Mouse (Mus musculus) stomach, postnatal 0 days (tissue): Measurements from ENCODE around the gene Tshz2. TPM values are rescaled to one million over a fixed set of nuclear protein-coding genes. Genes with fewer than 3 reads are reported as not detected.
A peak's percentile ranks its signal among the peaks of the same experiment; 100 is the strongest.

Experiments used
- ATAC-seq: fragments of 200-750 bp; cut with Nextera tagmentation; 2 replicates; pipeline ENCODE4 v1.8.0; 2017; ENCODE audit not compliant: low FRiP score, low TSS enrichment
- DNase-seq: peaks from one replicate; pipeline ENCODE4 v3.0.0-alpha.2; 2016; ENCODE audit warnings: low spot score
- H3K27ac ChIP-seq: fragments of 300-500 bp; sonication (generic); replicated peaks from 2 replicates; pipeline ENCODE4 v1.5.1; 2014; ENCODE audit warnings: mild to moderate bottlenecking, control low read depth
- H3K27me3 ChIP-seq: fragments of 300-500 bp; sonication (generic); 2 replicates; pipeline ENCODE4 v1.6.1; 2014; ENCODE audit warnings: low read length; ENCODE audit not compliant: control insufficient read depth, insufficient read depth
- H3K36me3 ChIP-seq: fragments of 300-500 bp; sonication (generic); 2 replicates; pipeline ENCODE4 v1.6.1; 2014; ENCODE audit warnings: low read length, mixed read lengths; ENCODE audit not compliant: control insufficient read depth, insufficient read depth
- H3K4me1 ChIP-seq: fragments of 300-500 bp; sonication (generic); replicated peaks from 2 replicates; pipeline ENCODE4 v1.6.1; 2014; ENCODE audit warnings: antibody characterized with exemption; ENCODE audit not compliant: control insufficient read depth, insufficient read depth
- H3K4me2 ChIP-seq: fragments of 300-500 bp; sonication (generic); replicated peaks from 2 replicates; pipeline ENCODE4 v1.6.1; 2014; ENCODE audit warnings: low read depth, mild to moderate bottlenecking, control low read depth, moderate library complexity
- H3K4me3 ChIP-seq: fragments of 300-500 bp; sonication (generic); 2 replicates; pipeline ENCODE4 v1.5.1; 2014; ENCODE audit warnings: low read depth, low read length, control low read depth
- H3K9ac ChIP-seq: fragments of 300-500 bp; sonication (generic); 2 replicates; pipeline ENCODE4 v1.6.1; 2014; ENCODE audit warnings: mild to moderate bottlenecking, low read length, control low read depth, mixed read lengths
- H3K9me3 ChIP-seq: fragments of 300-500 bp; sonication (generic); 2 replicates; pipeline ENCODE4 v1.6.1; 2016; ENCODE audit warnings: low read length; ENCODE audit not compliant: control insufficient read depth
- CTCF ChIP-seq: IDR thresholded peaks from 2 replicates; pipeline ENCODE4 v1.5.1; 2016; ENCODE audit warnings: antibody characterized with exemption, low read depth, mild to moderate bottlenecking, moderate library complexity
- EP300 ChIP-seq: optimal IDR thresholded peaks from 2 replicates; pipeline ENCODE3; 2016; ENCODE audit warnings: antibody characterized with exemption
- WGBS: fragments of 180-500 bp; shearing (Covaris S2); extraction: QIAGEN DNeasy Blood & Tissue Kit; methylation state at CpG from one replicate; pipeline ENCODE4 v1.1.7; 2014; 5-methylcytosine and 5-hydroxymethylcytosine counted together
- polyA plus RNA-seq: library from polyadenylated mRNA; unstranded; fragments of >200 nt; fragmentation: Nextera tagmentation; extraction: Ambion mirVana; gene quantifications from 2 replicates; pipeline ENCODE4 v1.2.1, GENCODE M21; 2015

The Tshz2 gene
- polyA plus RNA-seq, 1 experiment from 2014 or later: 6.7 TPM

DNA sequence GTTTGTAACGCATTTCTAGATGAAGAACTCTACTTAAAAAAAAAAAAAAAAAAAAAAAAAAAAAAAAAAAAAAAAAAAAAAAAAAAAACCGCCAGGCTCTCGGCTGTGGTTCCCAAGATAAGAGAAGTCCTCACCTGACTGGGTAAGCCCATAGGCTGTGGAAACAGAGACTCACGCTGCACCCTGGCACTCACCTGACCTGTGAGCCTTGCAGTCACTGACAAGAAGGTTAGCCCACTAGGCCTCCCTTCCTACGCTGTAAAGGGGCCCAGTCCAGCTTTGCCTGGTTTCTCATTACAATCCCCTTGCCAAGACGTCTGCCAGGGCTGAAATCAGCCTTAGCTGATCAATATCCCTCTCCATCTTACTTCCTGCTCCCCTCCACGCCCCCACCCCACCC lies 46.5 kb downstream of the Tshz2 start:
- Histone ChIP-seq H3K27me3 (no peaks in the 10 kb centered on the region), H3K4me3 (no peak overlapping the region), H3K36me3 (no peaks in the 10 kb centered on the region), H3K9me3 (no peaks in the 10 kb centered on the region), H3K27ac (no peak overlapping the region), H3K9ac (no peak overlapping the region), H3K4me2 (no peak overlapping the region), H3K4me1 (no peaks in the 10 kb centered on the region)
- DNase-seq (peak; percentile 28), ATAC-seq (peak; percentile 64; the same call in 1 of the 2 replicates)
- 62% methylated on average over 7 of the region's 7 CpGs for WGBS
- TF ChIP-seq EP300 (no peak), CTCF (no peak)

GRCm38 (mm10) chr2:169679951-169680350 lies 47.1 kb downstream of the Tshz2 start:
- no peak overlapping the region for H3K4me3 ChIP-seq
- no peak overlapping the region for H3K4me2 ChIP-seq
- ATAC-seq: no peak
- no peak overlapping the region for H3K9ac ChIP-seq
- no peak overlapping the region for H3K27ac ChIP-seq
- H3K27me3 ChIP-seq: no peaks in the 10 kb centered on the region
- no peaks in the 10 kb centered on the region for H3K36me3 ChIP-seq
- DNase-seq: no peak
- H3K9me3 ChIP-seq: no peaks in the 10 kb centered on the region
- no peaks in the 10 kb centered on the region for H3K4me1 ChIP-seq
- no peak for TF ChIP-seq CTCF
- TF ChIP-seq EP300: no peak
- 76% methylated on average over 5 of the region's 5 CpGs for WGBS

DNA sequence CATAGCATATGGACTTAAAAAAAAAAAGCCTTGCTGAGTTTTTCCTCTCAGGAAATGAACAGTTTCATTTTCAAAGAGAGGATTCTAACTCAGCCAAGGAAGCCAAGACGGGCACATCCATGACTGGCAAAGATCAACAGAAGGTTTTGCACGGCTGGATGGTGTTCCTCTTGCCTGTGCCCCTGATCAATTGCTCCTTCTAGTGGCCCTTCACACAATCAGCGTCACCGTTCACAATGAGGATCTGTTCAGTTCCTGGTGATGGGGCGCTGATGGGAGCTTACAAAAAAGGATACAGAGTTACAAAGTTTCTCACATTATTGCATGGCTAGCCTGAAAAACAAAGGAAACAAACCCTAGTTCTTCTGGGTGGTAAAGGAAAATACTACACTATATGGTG lies 52.4 kb downstream of the Tshz2 start:
- no peaks in the 10 kb centered on the region for H3K9me3 ChIP-seq

DNA sequence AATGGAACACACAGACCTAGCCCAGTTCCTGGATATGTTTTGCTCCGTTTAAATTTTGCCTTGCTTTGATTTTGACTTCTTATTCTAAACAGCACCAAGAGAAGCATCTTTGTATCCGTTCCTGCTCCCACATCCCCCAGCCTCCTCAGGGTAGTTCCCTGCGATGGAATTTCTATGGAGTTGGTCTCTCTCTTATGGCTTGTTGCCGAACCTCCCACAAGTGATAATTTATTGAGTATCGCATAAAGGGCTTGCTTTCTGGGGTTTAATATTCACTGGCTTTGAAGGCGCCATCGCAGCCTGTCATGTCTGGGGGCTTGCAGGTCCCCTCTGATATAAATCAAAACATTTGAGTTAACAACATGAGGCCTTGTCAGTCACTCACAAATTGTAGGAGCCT lies 52.9 kb downstream of the Tshz2 start:
- TF ChIP-seq CTCF: no peak
- no peak for TF ChIP-seq EP300
- DNase-seq: no peak
- no peak overlapping the region for H3K27ac ChIP-seq
- 70% methylated on average over 7 of the region's 7 CpGs for WGBS
- H3K4me1 ChIP-seq: no peaks in the 10 kb centered on the region
- H3K9me3 ChIP-seq: no peaks in the 10 kb centered on the region
- no peak overlapping the region for H3K4me2 ChIP-seq
- no peaks in the 10 kb centered on the region for H3K27me3 ChIP-seq
- no peak overlapping the region for H3K4me3 ChIP-seq
- ATAC-seq: no peak
- no peaks in the 10 kb centered on the region for H3K36me3 ChIP-seq
- H3K9ac ChIP-seq: no peak overlapping the region

More for the DNA sequence above, 52.4 kb downstream of the Tshz2 start:
- no peak for TF ChIP-seq EP300
- TF ChIP-seq CTCF: peak; percentile 55
- Histone ChIP-seq H3K4me2 (no peak overlapping the region), H3K27ac (no peak overlapping the region), H3K4me1 (no peaks in the 10 kb centered on the region), H3K36me3 (no peaks in the 10 kb centered on the region), H3K9ac (no peak overlapping the region), H3K4me3 (no peak overlapping the region), H3K27me3 (no peaks in the 10 kb centered on the region)
- 45% methylated on average over 5 of the region's 5 CpGs for WGBS
- DNase-seq (no peak), ATAC-seq (no peak)

- TF ChIP-seq CTCF (no peak), EP300 (no peak)
- Histone ChIP-seq H3K9me3 (no peaks in the 10 kb centered on the region), H3K9ac (no peak overlapping the region), H3K27me3 (no peaks in the 10 kb centered on the region), H3K4me2 (no peak overlapping the region), H3K27ac (no peak overlapping the region), H3K36me3 (no peaks in the 10 kb centered on the region), H3K4me1 (no peaks in the 10 kb centered on the region), H3K4me3 (no peak overlapping the region)
- 67% methylated on average over 12 of the region's 12 CpGs for WGBS
- no peak for DNase-seq
- ATAC-seq: no peak
Measured at GRCm38 (mm10) chr2:169686697-169687430, 54.1 kb downstream of the Tshz2 start.

DNA sequence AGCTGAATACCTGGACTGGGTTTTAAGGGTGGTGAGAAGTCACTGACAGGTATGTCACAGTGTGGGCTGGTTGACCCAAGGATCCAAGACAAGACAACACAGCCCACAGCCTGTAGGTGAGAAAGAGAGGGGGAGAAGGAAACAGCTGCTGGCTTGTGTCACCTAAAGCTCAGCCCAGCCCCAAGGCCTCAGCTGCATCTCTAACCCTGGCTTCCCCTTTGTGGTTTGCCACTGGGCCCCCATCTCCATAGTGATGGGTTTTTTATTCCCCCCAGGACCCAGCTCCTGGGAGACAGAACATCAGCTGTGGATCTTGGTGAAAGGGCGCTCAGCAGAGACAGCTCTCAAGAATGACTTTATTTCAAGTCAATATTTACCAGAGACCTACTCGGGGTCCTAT lies 57.2 kb downstream of the Tshz2 start:
- Histone ChIP-seq H3K27ac (no peak overlapping the region), H3K36me3 (no peaks in the 10 kb centered on the region), H3K4me2 (no peak overlapping the region), H3K27me3 (no peaks in the 10 kb centered on the region), H3K4me1 (no peaks in the 10 kb centered on the region), H3K4me3 (no peak overlapping the region), H3K9ac (no peak overlapping the region), H3K9me3 (no peaks in the 10 kb centered on the region)
- no peak for TF ChIP-seq CTCF
- no peak for TF ChIP-seq EP300
- DNase-seq (no peak), ATAC-seq (no peak)
- 53% methylated on average over 2 of the region's 2 CpGs for WGBS
